Mouse (Mus musculus): ENCODE results near the gene Npas3. TPM values are rescaled to one million over a fixed set of nuclear protein-coding genes. Genes with fewer than 3 reads are reported as not detected.

Npas3 gene
- polyA plus RNA-seq, 1 experiment from 2014 or later, result 1.1 TPM

GRCm38 (mm10) chr12:54068757-54069146 is 820.3 kb downstream of the Npas3 start:
- Histone ChIP-seq H3K9ac (no peak overlapping the region), H3K4me2 (peak overlapping the region; percentile 92), H3K4me1 (peaks cover 13% of the 10 kb centered on the region), H3K27me3 (replicated peaks) (peaks cover 51% of the 10 kb centered on the region), H3K36me3 (no peaks in the 10 kb centered on the region), H3K27ac (replicated peaks) (no peak overlapping the region), H3K9me3 (no peaks in the 10 kb centered on the region), H3K4me3 (peak overlapping the region; percentile 54)
- ATAC-seq (ENCODE audit: extremely low read depth, insufficient number of reproducible peaks, low FRiP score, low TSS enrichment), result no peak
- WGBS, result 53% methylated on average over 27 of the region's 27 CpGs

DNA sequence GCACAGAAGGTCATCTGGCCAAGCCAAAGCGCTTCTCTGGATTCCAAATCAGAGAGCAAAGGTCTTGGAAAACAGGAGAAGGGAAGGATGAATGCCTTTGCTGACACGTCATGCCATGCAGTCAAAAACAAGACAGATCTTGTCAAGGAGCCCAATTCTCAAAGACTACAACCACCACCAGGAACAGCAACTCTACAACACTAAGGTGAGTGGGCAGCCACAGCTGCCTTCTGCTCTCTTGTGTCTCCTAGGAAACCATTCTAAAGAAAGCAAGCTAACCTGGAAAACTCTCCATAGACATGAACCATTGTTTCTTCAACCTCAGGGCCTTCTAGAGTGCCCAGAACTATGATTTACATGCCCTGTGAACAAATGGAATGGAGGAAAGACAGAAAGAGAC is 825.5 kb downstream of the Npas3 start:
- H3K27ac ChIP-seq (replicated peaks), result no peak overlapping the region
- H3K9ac ChIP-seq, result no peak overlapping the region
- no peaks in the 10 kb centered on the region for H3K36me3 ChIP-seq
- 70% methylated on average over 2 of the region's 2 CpGs for WGBS
- no peak overlapping the region for H3K4me3 ChIP-seq
- ATAC-seq (ENCODE audit: extremely low read depth, insufficient number of reproducible peaks, low FRiP score, low TSS enrichment), result no peak
- peaks cover 9% of the 10 kb centered on the region for H3K27me3 ChIP-seq (replicated peaks)
- no peak overlapping the region for H3K4me2 ChIP-seq
- no peaks in the 10 kb centered on the region for H3K9me3 ChIP-seq
- no peaks in the 10 kb centered on the region for H3K4me1 ChIP-seq

DNA sequence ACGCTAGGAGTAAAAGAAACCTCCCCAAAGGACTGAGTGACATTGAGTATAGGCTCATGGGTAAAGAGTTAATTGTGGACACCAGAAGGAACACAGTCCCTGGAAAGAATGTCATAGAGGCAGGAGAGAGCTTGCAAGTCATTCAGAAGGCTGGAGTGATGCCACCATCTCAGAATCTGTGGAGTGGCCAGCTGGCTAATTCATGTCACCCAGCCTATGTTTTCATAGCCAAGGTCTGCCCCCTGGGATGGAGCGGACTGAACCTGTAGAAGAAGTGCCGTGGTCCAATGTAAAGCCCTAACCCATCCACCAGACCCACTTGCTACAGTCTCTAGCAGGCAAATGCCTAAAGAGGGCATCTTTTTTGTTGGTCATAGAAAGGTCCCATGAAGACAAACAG is 832.5 kb downstream of the Npas3 start:
- Histone ChIP-seq H3K27ac (replicated peaks) (no peak overlapping the region), H3K9me3 (no peaks in the 10 kb centered on the region), H3K4me2 (no peak overlapping the region), H3K36me3 (no peaks in the 10 kb centered on the region), H3K27me3 (replicated peaks) (no peaks in the 10 kb centered on the region), H3K4me1 (peaks cover 5% of the 10 kb centered on the region; the same call in 1 of the 2 replicates), H3K4me3 (no peak overlapping the region), H3K9ac (no peak overlapping the region)
- ATAC-seq (ENCODE audit: extremely low read depth, insufficient number of reproducible peaks, low FRiP score, low TSS enrichment), result no peak
- 85% methylated on average over 3 of the region's 3 CpGs for WGBS

DNA sequence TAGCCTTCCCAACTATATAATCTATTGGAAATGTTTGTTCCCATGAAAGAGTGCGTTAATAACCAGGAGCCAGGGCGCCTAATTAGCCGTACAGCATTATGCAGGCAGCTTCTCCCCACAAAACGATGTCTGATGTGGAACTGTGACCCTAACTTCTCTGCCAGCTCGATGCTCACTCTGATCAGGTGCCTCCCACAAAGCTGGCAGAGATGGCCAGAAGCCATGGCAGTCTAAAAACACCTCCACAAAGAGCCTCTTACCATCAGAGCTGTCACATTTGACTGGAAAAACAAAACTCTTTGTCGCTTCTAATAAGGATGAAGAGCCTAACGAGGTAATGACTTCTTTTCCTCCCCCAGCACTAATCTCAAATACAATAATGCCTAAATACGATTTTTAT is 845.3 kb downstream of the Npas3 start:
- WGBS, result 73% methylated on average over 8 of the region's 8 CpGs
- H3K4me2 ChIP-seq, result no peak overlapping the region

DNA sequence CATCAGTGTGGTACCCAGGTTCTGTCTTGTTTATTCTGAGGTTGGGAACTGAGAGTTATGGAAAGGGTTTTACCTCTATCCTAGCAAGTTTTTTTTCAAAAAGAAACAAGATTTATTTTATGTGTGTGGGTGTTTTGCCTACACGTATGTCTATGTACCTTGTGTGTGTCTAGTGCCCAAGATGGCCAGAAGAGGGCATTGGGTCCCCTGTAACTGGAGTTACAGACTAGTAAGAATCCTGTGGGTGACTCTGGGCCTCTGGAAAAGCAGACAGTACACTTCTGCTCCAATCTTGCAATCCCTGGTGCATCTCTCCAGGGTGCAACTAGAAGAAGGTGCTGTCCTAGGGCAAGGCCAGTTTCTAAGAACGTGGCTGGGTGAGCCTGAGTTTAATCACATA is 848.0 kb downstream of the Npas3 start:
- no peaks in the 10 kb centered on the region for H3K36me3 ChIP-seq
- no peak overlapping the region for H3K4me2 ChIP-seq
- WGBS, result 67% methylated on average over 2 of the region's 2 CpGs
- H3K4me1 ChIP-seq, result no peaks in the 10 kb centered on the region
- H3K9ac ChIP-seq, result no peak overlapping the region
- H3K27ac ChIP-seq (replicated peaks), result no peak overlapping the region
- no peak overlapping the region for H3K4me3 ChIP-seq
- H3K9me3 ChIP-seq, result no peaks in the 10 kb centered on the region
- ATAC-seq (ENCODE audit: extremely low read depth, insufficient number of reproducible peaks, low FRiP score, low TSS enrichment), result no peak
- 0 out of 2 replicates have a peak, but pooled peaks cover 8% of the 10 kb centered on the region for H3K27me3 ChIP-seq (replicated peaks)

More for the DNA sequence above, 845.3 kb downstream of the Npas3 start:
- Histone ChIP-seq H3K4me3 (no peak overlapping the region), H3K9ac (no peak overlapping the region), H3K36me3 (no peaks in the 10 kb centered on the region), H3K4me1 (no peaks in the 10 kb centered on the region), H3K27me3 (replicated peaks) (0 out of 2 replicates have a peak, but pooled peaks cover 8% of the 10 kb centered on the region), H3K27ac (replicated peaks) (no peak overlapping the region), H3K9me3 (no peaks in the 10 kb centered on the region)
- no peak for ATAC-seq (ENCODE audit: extremely low read depth, insufficient number of reproducible peaks, low FRiP score, low TSS enrichment)

GRCm38 (mm10) chr12:54098136-54098535 is 849.7 kb downstream of the Npas3 start:
- no peak overlapping the region for H3K4me3 ChIP-seq
- ATAC-seq (ENCODE audit: extremely low read depth, insufficient number of reproducible peaks, low FRiP score, low TSS enrichment), result no peak
- no peaks in the 10 kb centered on the region for H3K9me3 ChIP-seq
- H3K9ac ChIP-seq, result no peak overlapping the region
- H3K27me3 ChIP-seq (replicated peaks), result 0 out of 2 replicates have a peak, but pooled peaks cover 8% of the 10 kb centered on the region
- H3K36me3 ChIP-seq, result no peaks in the 10 kb centered on the region
- WGBS, result 62% methylated on average over 6 of the region's 6 CpGs
- no peak overlapping the region for H3K27ac ChIP-seq (replicated peaks)
- no peak overlapping the region for H3K4me2 ChIP-seq
- H3K4me1 ChIP-seq, result no peaks in the 10 kb centered on the region

DNA sequence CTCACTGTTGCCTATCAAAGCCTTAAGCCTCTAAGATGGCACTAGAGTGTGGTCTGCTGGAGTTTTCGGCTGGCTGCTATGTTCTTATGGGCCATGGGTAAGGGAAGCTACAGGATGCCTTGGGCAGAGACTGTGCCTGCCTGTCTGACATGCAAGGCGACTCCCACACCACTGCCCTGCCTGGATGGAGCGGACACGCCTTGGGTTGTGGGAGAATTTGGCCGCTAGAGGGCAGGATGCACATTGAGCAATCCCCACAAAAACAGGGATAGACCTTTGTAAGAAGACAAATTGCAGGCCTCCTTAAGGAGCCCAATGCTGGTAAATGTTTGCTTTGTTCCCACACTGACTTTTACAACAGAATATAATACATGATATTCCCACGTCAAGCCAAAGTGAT is 850.3 kb downstream of the Npas3 start:
- no peak for ATAC-seq (ENCODE audit: extremely low read depth, insufficient number of reproducible peaks, low FRiP score, low TSS enrichment)
- no peaks in the 10 kb centered on the region for H3K9me3 ChIP-seq

DNA sequence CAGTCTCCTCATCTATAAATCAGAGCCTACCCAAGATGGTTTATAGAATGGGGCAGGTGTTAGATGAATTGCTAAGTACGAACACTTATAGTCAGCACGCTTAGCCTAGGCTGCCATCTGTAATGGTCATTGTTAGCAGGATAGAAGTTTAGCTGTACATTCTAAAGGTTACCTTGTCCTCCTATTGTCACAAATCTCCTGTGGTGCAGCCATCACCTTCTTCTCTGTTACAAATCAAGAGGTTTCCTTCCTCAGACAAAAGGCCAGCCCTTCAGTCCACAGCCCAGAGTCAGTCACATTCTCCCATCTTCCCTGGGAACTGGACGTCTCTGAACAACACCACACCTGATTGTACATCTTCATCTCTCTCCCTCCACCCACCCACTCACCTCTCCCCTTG is 851.0 kb downstream of the Npas3 start:
- H3K27ac ChIP-seq (replicated peaks), result no peak overlapping the region
- H3K9ac ChIP-seq, result no peak overlapping the region
- H3K36me3 ChIP-seq, result no peaks in the 10 kb centered on the region
- no peak overlapping the region for H3K4me2 ChIP-seq
- 79% methylated on average over 3 of the region's 3 CpGs for WGBS
- no peak overlapping the region for H3K4me3 ChIP-seq
- ATAC-seq (ENCODE audit: extremely low read depth, insufficient number of reproducible peaks, low FRiP score, low TSS enrichment), result no peak
- 0 out of 2 replicates have a peak, but pooled peaks cover 5% of the 10 kb centered on the region for H3K27me3 ChIP-seq (replicated peaks)
- H3K4me1 ChIP-seq, result no peaks in the 10 kb centered on the region
- H3K9me3 ChIP-seq, result no peaks in the 10 kb centered on the region

More for the DNA sequence above, 850.3 kb downstream of the Npas3 start:
- 6% methylated on average over 6 of the region's 6 CpGs for WGBS
- H3K27me3 ChIP-seq (replicated peaks), result 0 out of 2 replicates have a peak, but pooled peaks cover 8% of the 10 kb centered on the region
- H3K4me3 ChIP-seq, result no peak overlapping the region
- H3K9ac ChIP-seq, result no peak overlapping the region
- H3K4me2 ChIP-seq, result no peak overlapping the region
- H3K27ac ChIP-seq (replicated peaks), result no peak overlapping the region
- H3K36me3 ChIP-seq, result no peaks in the 10 kb centered on the region
- no peaks in the 10 kb centered on the region for H3K4me1 ChIP-seq

DNA sequence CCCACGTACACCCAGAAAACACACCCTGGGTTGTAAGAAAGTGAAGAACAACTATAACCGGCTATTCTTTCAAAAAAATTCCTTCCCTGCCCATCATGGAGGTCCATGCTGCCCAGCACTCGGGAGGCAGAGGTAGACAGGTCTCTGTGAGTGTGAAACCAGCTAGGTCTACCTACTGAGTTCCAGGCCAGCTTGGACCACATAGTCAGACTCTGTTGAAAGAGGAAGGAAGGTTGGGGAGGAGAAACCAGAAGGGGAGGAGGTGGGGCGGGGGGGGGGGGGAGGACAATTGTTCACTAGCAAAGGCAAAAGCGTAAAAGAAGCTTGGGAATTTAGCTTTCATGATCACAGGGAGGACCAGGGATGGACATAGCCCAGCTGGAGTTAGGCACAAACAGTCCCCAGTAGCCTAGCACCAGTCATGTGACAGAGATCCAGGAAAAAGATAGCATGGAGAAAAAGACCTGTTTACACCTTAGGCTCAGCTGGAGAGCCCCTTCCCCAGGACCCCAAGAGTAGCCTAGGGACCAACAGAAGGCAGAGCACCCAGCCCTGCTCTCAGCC is 852.9 kb downstream of the Npas3 start:
- no peak overlapping the region for H3K4me3 ChIP-seq
- no peaks in the 10 kb centered on the region for H3K4me1 ChIP-seq
- H3K36me3 ChIP-seq, result no peaks in the 10 kb centered on the region
- no peaks in the 10 kb centered on the region for H3K9me3 ChIP-seq
- H3K27me3 ChIP-seq (replicated peaks), result 0 out of 2 replicates have a peak, but pooled peaks cover 4% of the 10 kb centered on the region
- H3K9ac ChIP-seq, result no peak overlapping the region
- 57% methylated on average over 5 of the region's 5 CpGs for WGBS
- H3K4me2 ChIP-seq, result no peak overlapping the region
- H3K27ac ChIP-seq (replicated peaks), result no peak overlapping the region
- no peak for ATAC-seq (ENCODE audit: extremely low read depth, insufficient number of reproducible peaks, low FRiP score, low TSS enrichment)

GRCm38 (mm10) chr12:54102500-54102899 is 854.0 kb downstream of the Npas3 start:
- Histone ChIP-seq H3K4me2 (no peak overlapping the region), H3K9me3 (no peaks in the 10 kb centered on the region), H3K27me3 (replicated peaks) (0 out of 2 replicates have a peak, but pooled peaks cover 4% of the 10 kb centered on the region), H3K4me1 (no peaks in the 10 kb centered on the region), H3K36me3 (no peaks in the 10 kb centered on the region), H3K9ac (no peak overlapping the region), H3K27ac (replicated peaks) (no peak overlapping the region), H3K4me3 (no peak overlapping the region)
- no peak for ATAC-seq (ENCODE audit: extremely low read depth, insufficient number of reproducible peaks, low FRiP score, low TSS enrichment)
- WGBS, result 65% methylated on average over 6 of the region's 6 CpGs

DNA sequence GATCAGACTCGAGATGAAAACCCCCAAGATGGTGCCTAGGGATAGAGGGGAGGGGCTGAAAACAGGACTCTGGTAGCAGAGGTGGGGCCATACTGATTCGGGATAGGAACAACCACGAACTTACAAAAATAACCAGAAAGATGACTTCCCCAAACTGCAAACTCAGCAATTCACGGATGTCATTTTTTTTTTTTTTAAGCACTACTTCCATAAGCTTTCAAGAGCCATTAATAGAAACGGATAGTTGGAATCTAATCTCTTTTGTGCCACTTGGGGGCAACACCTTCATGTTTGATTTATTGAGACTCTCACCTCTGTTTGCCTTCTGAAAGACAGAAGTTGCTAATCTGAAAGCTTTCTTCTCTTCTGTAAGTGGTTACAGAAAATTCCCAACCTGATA is 857.1 kb downstream of the Npas3 start:
- Histone ChIP-seq H3K4me2 (no peak overlapping the region), H3K36me3 (no peaks in the 10 kb centered on the region), H3K27ac (replicated peaks) (no peak overlapping the region), H3K4me3 (no peak overlapping the region), H3K9me3 (no peaks in the 10 kb centered on the region), H3K4me1 (no peaks in the 10 kb centered on the region), H3K9ac (no peak overlapping the region), H3K27me3 (replicated peaks) (no peaks in the 10 kb centered on the region)
- ATAC-seq (ENCODE audit: extremely low read depth, insufficient number of reproducible peaks, low FRiP score, low TSS enrichment), result no peak
- 38% methylated on average over 5 of the region's 5 CpGs for WGBS

GRCm38 (mm10) chr12:54105946-54106345 is 857.5 kb downstream of the Npas3 start:
- no peak for ATAC-seq (ENCODE audit: extremely low read depth, insufficient number of reproducible peaks, low FRiP score, low TSS enrichment)
- H3K4me1 ChIP-seq, result no peaks in the 10 kb centered on the region
- no peaks in the 10 kb centered on the region for H3K27me3 ChIP-seq (replicated peaks)
- H3K27ac ChIP-seq (replicated peaks), result no peak overlapping the region
- H3K4me3 ChIP-seq, result no peak overlapping the region
- H3K9ac ChIP-seq, result no peak overlapping the region
- no peaks in the 10 kb centered on the region for H3K36me3 ChIP-seq
- H3K4me2 ChIP-seq, result no peak overlapping the region
- 73% methylated on average over 3 of the region's 3 CpGs for WGBS
- no peaks in the 10 kb centered on the region for H3K9me3 ChIP-seq

Data from heart, embryonic 13.5 days (tissue).